Mouse (Mus musculus) limb, embryonic 10.5 days (tissue): ENCODE measurements around the gene Itga3. TPM values are rescaled to one million over a fixed set of nuclear protein-coding genes. Genes with fewer than 3 reads are reported as not detected.
A peak's percentile ranks its signal among the peaks of the same experiment; 100 is the strongest.

ENCODE experiments used
- DNase-seq: peaks from one replicate; pipeline ENCODE4 v3.0.0-alpha.2; 2017; ENCODE audit warnings: low spot score
- H3K27ac ChIP-seq: fragments of 300-500 bp; sonication (generic); 2 replicates; pipeline ENCODE4 v1.5.1; 2016; ENCODE audit warnings: mild to moderate bottlenecking
- H3K27me3 ChIP-seq: fragments of 300-500 bp; sonication (generic); 2 replicates; pipeline ENCODE4 v1.6.1; 2016; ENCODE audit warnings: low read depth, mild to moderate bottlenecking; ENCODE audit not compliant: poor library complexity, severe bottlenecking
- H3K36me3 ChIP-seq: fragments of 300-500 bp; sonication (generic); 2 replicates; pipeline ENCODE4 v1.6.1; 2016; ENCODE audit warnings: mild to moderate bottlenecking, moderate library complexity
- H3K4me1 ChIP-seq: fragments of 300-500 bp; sonication (generic); 2 replicates; pipeline ENCODE4 v1.6.1; 2016
- H3K4me3 ChIP-seq: fragments of 300-500 bp; sonication (generic); 2 replicates; pipeline ENCODE4 v1.5.1; 2016; ENCODE audit warnings: mild to moderate bottlenecking, moderate library complexity
- H3K9me3 ChIP-seq: fragments of 300-500 bp; sonication (generic); replicated peaks from 2 replicates; pipeline ENCODE4 v1.6.1; 2016; ENCODE audit warnings: mild to moderate bottlenecking
- WGBS: fragments of 180-500 bp; shearing (Covaris S2); methylation state at CpG from one replicate; pipeline ENCODE4 v1.1.7; 2016; 5-methylcytosine and 5-hydroxymethylcytosine counted together
- polyA plus RNA-seq: library from polyadenylated mRNA; unstranded; fragments of >200 nt; fragmentation: Nextera tagmentation; extraction: Ambion mirVana; gene quantifications from 2 replicates; pipeline ENCODE4 v1.2.1, GENCODE M21; 2016

The Itga3 gene
- polyA plus RNA-seq, 1 experiment from 2014 or later, result 10.2 TPM

DNA sequence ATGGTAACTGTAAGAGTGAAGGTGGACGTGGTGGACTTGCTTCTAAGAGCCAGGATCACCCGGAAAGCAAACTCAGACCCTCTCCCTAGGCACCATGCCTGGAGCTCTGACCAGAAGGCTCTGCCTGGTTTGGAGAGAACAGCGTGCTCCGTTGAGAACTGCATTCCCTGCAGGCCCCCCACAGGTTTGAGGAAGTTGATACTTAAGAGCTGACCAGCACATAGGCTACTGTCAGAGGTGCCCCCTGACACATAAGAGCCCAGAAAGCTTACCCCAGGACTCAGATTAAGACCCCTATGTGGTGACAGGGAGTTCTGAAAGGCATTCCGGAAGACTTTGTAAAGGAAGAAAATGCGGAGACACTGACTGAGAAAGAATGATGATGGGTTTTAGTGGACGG, 11.7 kb upstream of the Itga3 start:
- 64% methylated on average over 7 of the region's 7 CpGs for WGBS
- Histone ChIP-seq H3K4me1 (peaks cover 48% of the 10 kb centered on the region), H3K27me3 (peaks cover 7% of the 10 kb centered on the region), H3K9me3 (no peaks in the 10 kb centered on the region), H3K4me3 (no peak overlapping the region), H3K27ac (peak overlapping the region; percentile 1; the same call in 1 of the 2 replicates), H3K36me3 (no peaks in the 10 kb centered on the region)
- no peak for DNase-seq

DNA sequence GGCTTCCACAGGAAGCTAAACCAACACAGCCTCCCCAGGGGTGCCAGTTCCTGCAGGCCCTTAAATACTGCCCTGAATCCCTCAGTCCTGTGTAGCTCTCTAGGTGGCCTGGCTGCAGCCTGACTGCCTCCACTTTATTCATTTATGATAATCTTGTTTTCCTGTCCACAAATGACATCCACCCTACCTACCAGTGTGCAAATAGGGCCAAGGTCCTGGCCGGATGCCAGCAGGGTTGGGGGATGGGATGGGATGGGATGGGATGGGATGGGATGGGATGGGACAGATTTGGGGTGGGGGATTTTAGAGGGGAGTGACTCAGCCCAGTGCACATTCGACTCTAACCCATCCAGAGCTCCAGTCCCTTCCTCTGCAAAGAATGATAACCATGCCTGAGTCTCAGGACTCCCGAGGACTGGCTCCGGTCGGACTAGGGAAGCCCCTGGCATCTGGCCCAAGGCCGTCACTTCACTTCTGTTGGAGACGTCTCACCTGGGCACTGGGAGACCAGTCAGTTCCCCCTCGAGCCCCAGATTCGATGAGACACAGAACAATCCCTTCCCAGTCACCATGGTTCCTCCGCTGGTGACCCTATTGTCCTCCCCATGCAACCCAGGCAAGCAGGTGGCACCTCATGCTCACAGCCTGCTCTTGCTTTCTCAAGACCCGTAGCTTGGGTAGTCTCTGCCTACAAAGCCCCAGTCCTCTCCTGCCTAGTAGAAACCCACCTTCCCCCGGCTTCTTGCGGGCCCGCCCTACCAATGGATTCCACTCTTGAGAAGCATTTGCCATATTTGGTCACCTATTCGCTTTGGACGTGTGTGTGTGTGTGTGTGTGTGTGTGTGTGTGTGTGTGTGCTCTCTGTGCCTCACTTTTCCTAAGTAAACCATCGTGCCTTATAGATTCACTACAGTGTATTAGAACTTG, 11.0 kb upstream of the Itga3 start:
- 75% methylated on average over 17 of the region's 17 CpGs for WGBS
- no peak overlapping the region for H3K4me3 ChIP-seq
- no peak overlapping the region for H3K27ac ChIP-seq
- no peaks in the 10 kb centered on the region for H3K9me3 ChIP-seq
- no peak for DNase-seq
- no peaks in the 10 kb centered on the region for H3K36me3 ChIP-seq
- peaks cover 7% of the 10 kb centered on the region for H3K27me3 ChIP-seq
- H3K4me1 ChIP-seq, result peaks cover 48% of the 10 kb centered on the region

DNA sequence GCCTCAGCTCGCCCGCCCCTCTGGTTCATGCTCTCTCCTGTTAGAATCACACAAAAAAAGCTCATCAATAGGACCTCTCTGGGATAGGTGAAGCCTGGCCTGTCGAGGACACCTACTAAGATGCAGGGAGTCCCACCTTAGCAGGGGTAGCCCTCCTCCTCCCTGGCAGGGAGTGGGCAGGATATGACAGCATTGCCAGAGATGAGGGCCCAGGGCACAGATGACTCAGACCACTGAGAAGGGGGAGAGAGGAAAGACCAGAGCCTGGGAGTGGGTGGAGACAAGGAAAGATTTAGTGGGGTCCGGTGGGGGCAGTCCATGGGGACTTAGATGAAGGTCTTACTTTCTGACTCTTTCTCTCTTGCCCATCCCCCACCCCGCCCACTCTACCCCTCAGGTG, 9.6 kb upstream of the Itga3 start:
- no peaks in the 10 kb centered on the region for H3K36me3 ChIP-seq
- H3K4me3 ChIP-seq, result no peak overlapping the region
- H3K27ac ChIP-seq, result peak overlapping the region; percentile 53; the same call in 1 of the 2 replicates

DNA sequence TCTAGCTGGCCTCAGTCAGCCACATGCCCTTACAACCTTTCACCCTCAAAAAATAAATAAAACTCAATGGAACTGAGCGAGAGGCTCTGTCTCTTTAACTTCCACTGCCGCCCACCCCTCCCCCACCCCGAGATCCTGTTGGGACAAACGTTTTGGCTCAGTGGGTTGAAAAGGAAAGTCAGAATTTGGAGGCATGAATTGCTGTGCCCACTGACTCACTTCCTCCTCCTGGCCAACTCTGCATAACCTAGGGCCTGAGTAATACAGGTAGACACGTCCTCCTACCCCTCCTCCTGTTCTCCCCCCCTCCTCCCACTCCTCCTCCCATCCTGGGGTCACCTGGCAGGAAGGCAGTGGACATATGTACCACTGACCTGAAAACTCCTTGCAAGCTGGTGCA, 9.1 kb upstream of the Itga3 start:
- H3K9me3 ChIP-seq, result no peaks in the 10 kb centered on the region
- no peak for DNase-seq
- no peaks in the 10 kb centered on the region for H3K36me3 ChIP-seq
- no peak overlapping the region for H3K4me3 ChIP-seq
- peaks cover 45% of the 10 kb centered on the region for H3K4me1 ChIP-seq
- WGBS, result 9% methylated on average over 5 of the region's 5 CpGs
- H3K27ac ChIP-seq, result peak overlapping the region; percentile 53; the same call in 1 of the 2 replicates
- H3K27me3 ChIP-seq, result peaks cover 7% of the 10 kb centered on the region

More for the DNA sequence above, 9.6 kb upstream of the Itga3 start:
- DNase-seq, result no peak
- WGBS, result 50% methylated on average over 5 of the region's 5 CpGs
- peaks cover 7% of the 10 kb centered on the region for H3K27me3 ChIP-seq
- H3K9me3 ChIP-seq, result no peaks in the 10 kb centered on the region
- peaks cover 45% of the 10 kb centered on the region for H3K4me1 ChIP-seq

DNA sequence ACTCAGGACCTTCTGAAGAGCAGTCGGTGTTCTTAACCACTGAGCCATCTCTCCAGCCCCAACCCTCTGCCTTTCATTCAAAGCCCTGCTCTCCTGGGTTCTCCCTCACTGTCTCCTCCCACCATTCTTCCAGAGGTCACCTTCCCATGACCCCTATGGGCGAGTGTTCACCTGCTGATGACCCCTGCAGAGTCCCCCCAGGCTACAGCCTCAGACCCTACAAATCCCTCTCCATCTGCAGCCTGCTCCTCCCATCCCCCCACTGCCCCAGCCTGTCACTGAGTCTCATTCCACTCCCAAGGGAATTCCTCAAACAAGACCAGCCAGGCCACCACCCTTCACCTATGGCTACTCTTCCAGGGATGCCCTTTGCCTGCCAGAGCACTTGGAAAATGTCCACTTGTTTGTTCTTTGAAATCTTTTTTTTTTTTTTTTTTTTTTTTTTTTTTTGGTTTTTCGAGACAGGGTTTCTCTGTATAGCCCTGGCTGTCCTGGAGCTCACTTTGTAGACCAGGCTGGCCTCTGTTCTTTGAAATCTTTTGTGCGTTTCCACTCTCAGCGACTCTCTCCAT, 8.3 kb upstream of the Itga3 start:
- no peak overlapping the region for H3K4me3 ChIP-seq
- peaks cover 49% of the 10 kb centered on the region for H3K4me1 ChIP-seq
- H3K27me3 ChIP-seq, result peaks cover 15% of the 10 kb centered on the region
- WGBS, result 38% methylated on average over 5 of the region's 5 CpGs
- H3K9me3 ChIP-seq, result no peaks in the 10 kb centered on the region
- no peaks in the 10 kb centered on the region for H3K36me3 ChIP-seq
- no peak for DNase-seq
- H3K27ac ChIP-seq, result no peak overlapping the region

DNA sequence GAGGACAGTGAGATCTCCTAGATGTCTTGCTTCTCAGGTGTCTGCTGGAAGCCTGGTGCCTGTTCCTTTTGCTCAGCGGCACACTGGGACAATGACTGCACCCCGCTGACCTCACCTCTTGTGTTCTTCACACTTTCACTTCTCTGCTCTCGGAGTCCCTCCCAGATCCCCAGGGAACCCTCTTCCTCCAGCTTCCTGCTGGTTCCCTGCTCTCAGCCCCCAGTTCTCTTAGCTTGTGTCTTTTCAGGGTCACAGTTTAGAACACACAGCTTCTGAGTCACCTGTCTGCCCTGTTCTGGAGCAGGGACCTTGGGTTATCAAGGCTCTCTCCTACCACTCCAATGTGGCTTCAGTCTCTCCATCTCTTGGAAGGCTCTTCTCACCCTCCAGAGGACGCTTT, 7.6 kb upstream of the Itga3 start:
- Histone ChIP-seq H3K9me3 (no peaks in the 10 kb centered on the region), H3K27me3 (peaks cover 22% of the 10 kb centered on the region), H3K27ac (no peak overlapping the region), H3K4me1 (peaks cover 54% of the 10 kb centered on the region), H3K36me3 (no peaks in the 10 kb centered on the region), H3K4me3 (no peak overlapping the region)
- no peak for DNase-seq
- 34% methylated on average over 4 of the region's 4 CpGs for WGBS

DNA sequence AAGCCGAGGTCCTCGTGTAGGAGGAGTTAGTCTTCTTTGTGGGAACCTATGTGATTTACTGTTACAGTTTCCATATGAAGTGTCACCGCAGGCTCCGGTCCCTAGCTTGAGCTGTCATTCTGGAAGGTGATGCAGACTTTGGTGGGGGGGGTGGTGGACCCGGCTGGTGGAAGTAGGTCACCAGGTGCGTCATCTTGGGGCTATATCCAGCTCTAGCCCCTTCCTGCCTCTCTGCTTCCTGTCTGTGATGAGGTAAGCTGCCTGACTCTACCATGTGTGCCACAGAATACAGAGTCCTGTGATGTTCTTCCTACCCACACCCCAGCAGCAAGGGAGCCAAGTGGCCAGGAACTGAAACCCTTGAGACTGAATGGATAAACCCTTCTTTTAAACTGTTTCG, 6.3 kb upstream of the Itga3 start:
- Histone ChIP-seq H3K27ac (no peak overlapping the region), H3K9me3 (no peaks in the 10 kb centered on the region), H3K36me3 (no peaks in the 10 kb centered on the region), H3K27me3 (peaks cover 34% of the 10 kb centered on the region), H3K4me3 (no peak overlapping the region), H3K4me1 (peaks cover 46% of the 10 kb centered on the region)
- DNase-seq, result no peak
- WGBS, result 93% methylated on average over 7 of the region's 7 CpGs

DNA sequence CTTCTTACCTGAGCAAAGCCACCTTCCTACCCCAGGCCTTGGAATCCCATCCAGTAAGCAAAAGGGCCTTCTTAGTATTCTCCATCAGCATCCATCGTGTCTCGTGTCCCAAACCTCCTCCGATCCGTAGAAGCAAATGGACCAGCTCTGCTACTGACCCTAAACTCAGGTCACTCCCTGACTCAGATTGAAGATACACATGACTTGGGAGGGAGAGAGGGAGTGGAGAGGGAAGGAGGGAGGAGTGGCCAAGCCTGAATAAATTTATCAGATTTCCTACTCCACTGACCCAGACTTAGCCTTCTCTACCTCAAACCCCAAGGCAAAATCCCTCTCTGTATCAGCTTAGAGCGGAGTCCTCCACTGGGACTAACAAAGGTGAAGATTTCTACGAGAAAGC, 4.2 kb upstream of the Itga3 start:
- peaks cover 49% of the 10 kb centered on the region for H3K27me3 ChIP-seq
- H3K9me3 ChIP-seq, result no peaks in the 10 kb centered on the region
- H3K4me1 ChIP-seq, result peaks cover 45% of the 10 kb centered on the region

DNA sequence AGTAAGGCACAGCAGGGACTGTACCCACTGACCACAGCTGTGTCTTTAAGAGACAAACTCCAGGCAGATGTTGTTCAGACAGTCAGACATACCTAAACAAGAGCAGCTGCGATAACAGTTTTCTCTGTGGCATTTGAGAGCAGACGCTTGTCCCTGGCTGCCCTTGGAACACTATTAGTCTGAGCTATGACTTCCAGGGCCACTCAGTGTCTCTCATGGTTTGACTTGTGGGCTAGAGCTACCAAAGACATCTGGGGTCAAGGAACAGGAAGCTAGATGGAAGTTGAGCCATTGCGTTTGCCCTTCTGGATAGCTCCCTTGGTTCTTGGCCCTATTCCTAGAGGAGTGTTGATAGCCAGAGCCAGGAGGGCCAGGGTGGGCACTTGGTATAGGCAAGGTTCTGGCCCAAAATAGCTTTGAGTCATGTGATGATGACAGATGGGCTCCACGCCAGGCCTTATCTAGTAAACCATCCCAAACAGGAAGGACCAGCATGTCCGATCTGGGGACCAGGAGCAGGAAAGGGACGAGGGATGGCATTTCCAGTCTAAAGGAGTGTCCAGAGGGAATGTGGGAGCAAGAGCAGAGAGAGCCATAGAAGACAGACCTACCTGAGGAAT, 2.8 kb upstream of the Itga3 start:
- H3K36me3 ChIP-seq, result no peaks in the 10 kb centered on the region
- no peaks in the 10 kb centered on the region for H3K9me3 ChIP-seq
- no peak overlapping the region for H3K27ac ChIP-seq
- H3K4me1 ChIP-seq, result peaks cover 45% of the 10 kb centered on the region
- no peak overlapping the region for H3K4me3 ChIP-seq
- H3K27me3 ChIP-seq, result peaks cover 63% of the 10 kb centered on the region
- WGBS, result 72% methylated on average over 6 of the region's 6 CpGs
- DNase-seq, result no peak

More for the DNA sequence above, 4.2 kb upstream of the Itga3 start:
- Histone ChIP-seq H3K27ac (no peak overlapping the region), H3K4me3 (no peak overlapping the region), H3K36me3 (no peaks in the 10 kb centered on the region)
- WGBS, result 90% methylated on average over 6 of the region's 6 CpGs
- no peak for DNase-seq

DNA sequence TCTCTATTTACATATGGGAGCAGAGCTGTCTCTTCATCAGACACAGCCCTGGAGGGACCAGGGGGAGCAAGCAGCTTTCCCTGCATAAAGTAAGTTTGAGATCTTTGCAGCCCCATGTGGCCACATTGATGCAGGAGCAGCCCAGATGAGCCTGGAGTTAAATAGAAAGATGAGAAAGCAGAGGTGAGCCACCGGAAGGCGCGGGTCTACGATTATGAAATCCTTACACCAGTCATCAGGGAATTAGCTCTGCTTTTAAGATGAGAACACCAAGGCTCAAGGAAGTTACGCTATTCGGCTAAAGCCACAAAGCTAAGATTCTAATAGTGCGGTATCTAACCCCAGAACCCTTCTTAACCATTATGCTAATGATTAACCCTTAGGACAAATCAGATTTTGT, 1.4 kb upstream of the Itga3 start:
- WGBS, result 69% methylated on average over 7 of the region's 7 CpGs
- DNase-seq, result no peak
- H3K27me3 ChIP-seq, result peaks cover 77% of the 10 kb centered on the region
- H3K9me3 ChIP-seq, result no peaks in the 10 kb centered on the region
- peaks cover 39% of the 10 kb centered on the region for H3K4me1 ChIP-seq
- H3K27ac ChIP-seq, result no peak overlapping the region
- no peak overlapping the region for H3K4me3 ChIP-seq
- no peaks in the 10 kb centered on the region for H3K36me3 ChIP-seq

DNA sequence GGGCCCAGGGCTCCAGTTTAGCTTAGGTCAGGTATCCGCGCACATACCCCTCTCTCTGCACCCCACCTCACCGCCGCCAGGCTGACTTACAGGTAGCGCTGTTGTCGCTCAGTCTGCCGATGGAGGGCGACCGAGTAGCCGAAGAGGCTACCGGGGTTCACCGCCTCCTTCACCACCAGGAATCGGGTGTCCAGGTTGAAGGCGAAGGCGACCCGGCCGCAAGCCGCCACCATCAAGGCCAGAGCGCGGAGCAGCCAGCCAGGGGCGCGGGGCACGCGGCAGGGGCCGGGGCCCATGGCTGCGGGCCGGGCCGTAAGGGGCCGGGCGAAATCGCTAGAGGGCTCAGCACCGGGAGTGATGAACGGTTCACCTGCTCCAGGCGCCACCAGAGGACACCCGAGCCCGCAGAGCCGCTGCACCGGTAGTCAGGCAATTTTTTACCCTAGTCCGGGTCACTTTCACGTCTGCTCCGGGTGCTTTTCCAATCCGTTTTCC, 513 bp downstream of the Itga3 start:
- Histone ChIP-seq H3K36me3 (no peaks in the 10 kb centered on the region), H3K9me3 (no peaks in the 10 kb centered on the region), H3K4me3 (peak overlapping the region; percentile 62), H3K27ac (peak overlapping the region; percentile 79), H3K27me3 (peaks cover 90% of the 10 kb centered on the region), H3K4me1 (peaks cover 39% of the 10 kb centered on the region)
- no peak for DNase-seq
- WGBS, result under 1% methylated on average over 42 of the region's 42 CpGs

DNA sequence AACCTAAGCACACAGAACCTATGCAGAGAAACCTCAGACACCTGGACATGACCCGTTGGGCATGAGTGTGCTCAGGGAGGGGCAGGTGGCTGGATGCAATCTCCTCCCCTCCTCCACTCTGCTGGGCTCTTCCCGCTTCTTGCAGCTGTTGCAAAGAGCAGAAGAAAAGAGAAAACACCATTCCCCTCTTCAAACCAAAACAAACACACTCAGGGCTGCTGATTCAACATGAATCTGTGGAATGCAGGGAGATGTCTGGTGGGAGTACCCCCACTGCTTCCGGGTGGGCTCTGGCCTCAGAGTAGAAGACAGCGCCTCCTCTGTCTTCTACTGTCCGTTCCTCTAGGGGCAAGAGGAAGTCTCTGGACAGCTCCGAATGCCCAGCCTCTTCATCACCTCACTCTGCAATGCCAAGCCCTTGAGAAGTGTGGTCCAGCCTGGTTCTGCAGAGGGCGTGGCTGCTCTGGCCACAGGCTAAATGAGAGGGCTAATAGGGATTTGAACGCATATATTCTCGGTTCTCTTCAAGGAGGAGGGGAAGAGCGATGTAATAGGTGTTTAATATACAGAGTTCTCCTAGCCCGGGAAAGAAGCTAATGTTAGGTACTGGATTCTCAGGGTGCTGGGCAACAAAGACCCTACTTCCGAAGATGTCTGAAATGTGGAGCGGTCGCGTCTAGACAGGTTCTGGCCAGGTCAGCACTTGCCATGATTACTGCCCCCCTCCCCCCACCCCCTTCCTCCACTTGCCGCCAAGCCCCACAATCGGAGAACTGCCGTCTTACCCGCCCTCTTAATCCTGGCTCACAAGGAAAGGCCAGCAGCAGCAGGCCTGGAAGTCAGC, 1.2 kb downstream of the Itga3 start:
- no peak for DNase-seq
- WGBS, result 6% methylated on average over 19 of the region's 19 CpGs
- H3K27me3 ChIP-seq, result peaks cover 88% of the 10 kb centered on the region
- peaks cover 39% of the 10 kb centered on the region for H3K4me1 ChIP-seq
- no peaks in the 10 kb centered on the region for H3K9me3 ChIP-seq
- no peaks in the 10 kb centered on the region for H3K36me3 ChIP-seq
- peak overlapping the region; percentile 79 for H3K27ac ChIP-seq
- H3K4me3 ChIP-seq, result peak overlapping the region; percentile 62
